Mouse (Mus musculus): ENCODE data around the gene Nfia.
A peak's percentile ranks its signal among the peaks of the same experiment; 100 is the strongest.

Nfia gene

GRCm38 (mm10) chr4:98101153-98102096 is 328.9 kb downstream of the Nfia start:
- DNase-seq (ENCODE audit: extremely low spot score, low spot score): no peak

DNA sequence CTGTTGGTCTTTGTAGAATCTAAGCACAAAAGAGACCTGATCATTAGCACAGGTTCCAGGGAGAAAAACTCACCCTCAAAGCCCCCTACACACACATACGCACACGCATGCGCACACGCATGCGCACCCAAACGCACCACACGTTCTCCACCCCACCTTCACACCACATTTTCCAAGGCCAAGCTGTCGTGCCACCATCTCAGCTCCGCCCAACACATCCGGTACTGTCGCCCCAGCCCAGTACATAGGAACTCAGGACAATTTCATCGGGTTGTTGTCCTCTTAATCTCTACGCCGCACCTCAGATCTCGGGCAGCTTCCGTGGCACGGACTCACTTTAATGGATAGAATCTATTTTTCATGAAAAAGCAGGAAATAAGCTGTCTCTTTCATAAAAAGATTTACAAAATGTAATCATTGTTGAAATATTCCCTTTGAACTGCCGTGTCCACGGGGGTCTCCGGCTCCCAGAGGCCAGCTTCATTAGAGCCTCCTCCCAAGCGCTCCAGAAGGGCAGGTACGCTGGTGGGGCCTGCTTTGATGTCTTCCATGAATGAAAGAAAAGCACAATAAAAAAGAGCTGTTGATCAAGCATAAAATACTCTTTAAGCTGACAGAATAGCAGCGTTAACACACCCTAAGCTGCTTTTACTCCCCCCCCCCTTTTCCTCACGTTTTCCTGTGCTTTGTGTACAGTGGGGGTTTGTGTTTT is 330.2 kb downstream of the Nfia start:
- DNase-seq (ENCODE audit: extremely low spot score, low spot score): no peak

DNA sequence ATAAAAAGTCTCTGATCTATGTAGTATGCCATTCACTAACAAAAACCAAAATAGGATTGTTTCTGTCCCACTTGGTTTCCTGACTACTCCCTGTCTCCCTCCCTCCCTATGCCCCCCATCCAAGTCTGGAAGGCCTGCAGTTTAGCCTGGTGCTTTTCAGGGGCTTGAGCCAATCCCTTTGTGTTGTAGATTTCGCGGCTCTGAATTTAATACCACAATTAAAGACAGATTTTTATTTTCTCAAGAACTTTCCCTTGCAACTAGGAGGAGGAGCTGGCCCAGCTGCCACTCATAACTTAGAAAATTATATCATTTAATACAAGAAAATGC is 330.8 kb downstream of the Nfia start:
- DNase-seq (ENCODE audit: extremely low spot score, low spot score): no peak

GRCm38 (mm10) chr4:98104161-98104560 is 331.6 kb downstream of the Nfia start:
- no peak for DNase-seq (ENCODE audit: extremely low spot score, low spot score)

DNA sequence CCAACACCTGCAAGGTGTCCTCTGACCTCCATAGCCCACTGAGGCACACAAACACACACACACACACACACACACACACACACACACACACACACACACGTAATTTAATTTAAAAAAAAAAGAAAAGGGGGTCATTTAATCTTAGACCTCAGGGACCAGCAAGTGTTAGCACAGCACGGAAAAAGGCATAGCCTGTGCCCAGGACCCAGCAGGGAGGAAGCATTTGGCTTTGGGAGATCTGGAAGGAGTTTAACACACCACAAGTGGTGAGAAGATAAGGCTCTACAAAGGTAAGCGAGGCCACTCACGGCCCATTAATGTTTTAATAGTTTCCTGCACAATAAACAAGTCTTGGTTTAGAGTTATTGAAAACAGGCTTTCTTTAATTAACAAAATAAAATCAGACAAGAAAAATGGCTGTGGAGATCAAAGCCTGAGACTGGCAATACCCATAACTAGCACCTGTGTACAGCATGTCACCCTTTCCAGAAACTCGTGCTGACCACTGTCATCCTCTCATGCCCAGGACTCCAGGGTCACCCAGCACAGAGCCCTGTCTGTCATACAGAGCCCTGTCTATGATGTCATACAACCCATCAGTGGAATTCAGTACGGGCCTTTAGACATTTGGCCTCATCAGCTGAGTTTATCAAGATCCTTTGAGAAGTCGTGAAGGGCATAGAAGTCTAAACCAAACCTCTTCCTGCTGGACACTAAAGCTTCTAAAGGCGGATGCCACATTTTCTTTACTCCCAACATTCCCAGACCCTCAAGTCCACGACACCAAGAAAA is 332.6 kb downstream of the Nfia start:
- DNase-seq (ENCODE audit: extremely low spot score, low spot score): no peak

GRCm38 (mm10) chr4:98105971-98106370 is 333.4 kb downstream of the Nfia start:
- no peak for DNase-seq (ENCODE audit: extremely low spot score, low spot score)

DNA sequence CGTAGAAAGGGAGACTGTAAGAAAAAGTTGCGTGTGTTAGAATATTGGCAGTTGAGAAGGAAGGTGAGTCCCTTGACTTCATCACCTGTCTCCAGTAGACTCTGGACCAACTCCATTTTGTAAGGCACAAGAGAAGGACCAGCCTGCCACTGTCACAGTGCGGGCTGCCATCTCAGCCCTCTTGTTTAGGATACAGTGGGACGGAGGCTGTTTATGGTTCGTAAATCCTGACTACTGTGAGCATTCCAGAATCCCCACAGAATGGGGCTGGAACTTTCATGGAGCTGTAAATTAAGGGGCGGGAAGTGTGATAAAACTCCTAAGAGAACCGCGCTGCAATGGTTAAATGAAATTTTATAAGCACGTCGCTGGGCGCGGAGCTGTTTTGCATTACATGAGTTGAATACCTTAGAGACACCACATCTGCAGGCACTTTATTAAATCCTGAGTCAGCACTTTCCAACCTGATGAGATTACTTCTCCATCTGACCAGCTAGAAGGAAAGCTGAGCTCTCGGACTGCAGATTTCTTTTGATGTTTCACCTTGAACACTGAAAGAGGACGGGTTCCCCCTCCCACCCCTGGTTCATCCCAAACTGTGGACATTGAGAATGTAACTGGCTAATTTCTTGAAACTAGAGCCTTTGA is 334.0 kb downstream of the Nfia start:
- DNase-seq (ENCODE audit: extremely low spot score, low spot score): peak; percentile 57

DNA sequence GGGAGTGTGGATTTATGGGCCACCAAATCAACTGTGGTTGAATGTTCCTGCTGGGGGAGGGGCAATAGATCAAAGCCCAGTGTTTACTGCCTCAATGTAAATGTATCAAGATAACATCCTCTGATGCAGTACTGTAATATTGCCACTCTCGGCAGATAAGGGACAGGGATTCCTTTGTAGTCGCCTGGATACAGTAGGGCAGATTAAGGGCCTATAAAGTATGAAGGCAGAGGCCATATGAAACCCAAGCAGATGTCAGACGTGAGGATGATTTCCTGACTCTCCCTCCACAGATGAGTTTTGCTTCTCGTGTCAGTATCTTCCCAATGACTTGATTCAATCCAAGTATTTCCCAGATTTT is 334.5 kb downstream of the Nfia start:
- DNase-seq (ENCODE audit: extremely low spot score, low spot score): no peak

DNA sequence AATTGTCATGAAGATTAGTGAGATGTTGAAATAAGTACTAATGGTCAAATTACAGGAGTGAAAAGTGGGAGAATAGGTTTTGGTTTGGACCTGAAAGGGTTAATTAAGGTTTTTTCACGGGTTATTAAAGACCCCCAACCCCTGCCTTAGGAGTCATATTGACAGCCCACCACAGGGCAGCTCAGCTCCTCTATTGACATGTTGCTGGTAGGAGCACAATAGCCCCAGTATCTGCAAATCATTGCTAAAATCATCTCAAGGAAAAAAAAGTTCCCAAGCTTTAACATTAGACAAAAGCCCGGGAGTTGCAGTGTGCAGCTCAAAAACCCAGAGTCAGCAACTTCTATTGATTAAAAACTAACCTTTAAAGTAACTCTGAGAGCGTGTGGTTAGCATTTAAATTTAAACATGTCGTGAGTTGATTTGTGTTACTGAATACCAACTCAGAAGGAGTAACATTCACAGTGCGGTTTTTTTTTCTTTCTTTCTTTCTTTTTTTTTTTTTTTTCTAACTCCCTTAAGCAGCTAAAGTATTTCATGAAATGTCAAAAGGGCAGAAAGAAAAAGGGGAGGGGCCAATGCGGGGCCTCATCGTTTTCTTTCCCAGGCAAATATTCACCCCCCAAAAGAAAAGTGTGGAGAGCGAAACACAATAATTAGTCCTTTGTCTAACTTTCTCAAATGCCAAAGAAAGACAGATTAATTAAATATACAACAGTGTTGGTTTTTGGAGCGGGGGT is 335.6 kb downstream of the Nfia start:
- DNase-seq (ENCODE audit: extremely low spot score, low spot score): peak; percentile 36

DNA sequence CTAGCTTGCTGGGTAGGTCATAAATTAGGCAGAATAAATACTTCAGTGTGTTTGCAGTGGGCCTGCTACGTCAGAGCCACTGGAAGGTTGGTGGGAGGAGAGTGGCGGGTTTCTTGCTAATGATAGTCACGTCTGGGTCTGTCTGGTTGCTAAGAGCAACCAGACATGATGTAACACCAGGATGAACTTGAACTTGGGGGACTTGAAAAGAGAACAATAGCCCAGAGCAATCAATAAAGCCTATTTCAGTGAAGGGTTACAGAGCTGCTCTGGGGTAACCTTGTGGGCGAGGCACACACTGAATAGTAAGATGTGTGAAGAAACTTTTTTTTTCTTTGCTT is 336.1 kb downstream of the Nfia start:
- DNase-seq (ENCODE audit: extremely low spot score, low spot score): peak; percentile 79

- DNase-seq (ENCODE audit: extremely low spot score, low spot score): peak; percentile 66
Observed at GRCm38 (mm10) chr4:98109064-98109463, 336.5 kb downstream of the Nfia start.

- no peak for DNase-seq (ENCODE audit: extremely low spot score, low spot score)
Observed at GRCm38 (mm10) chr4:98109911-98110310, 337.4 kb downstream of the Nfia start.

DNA sequence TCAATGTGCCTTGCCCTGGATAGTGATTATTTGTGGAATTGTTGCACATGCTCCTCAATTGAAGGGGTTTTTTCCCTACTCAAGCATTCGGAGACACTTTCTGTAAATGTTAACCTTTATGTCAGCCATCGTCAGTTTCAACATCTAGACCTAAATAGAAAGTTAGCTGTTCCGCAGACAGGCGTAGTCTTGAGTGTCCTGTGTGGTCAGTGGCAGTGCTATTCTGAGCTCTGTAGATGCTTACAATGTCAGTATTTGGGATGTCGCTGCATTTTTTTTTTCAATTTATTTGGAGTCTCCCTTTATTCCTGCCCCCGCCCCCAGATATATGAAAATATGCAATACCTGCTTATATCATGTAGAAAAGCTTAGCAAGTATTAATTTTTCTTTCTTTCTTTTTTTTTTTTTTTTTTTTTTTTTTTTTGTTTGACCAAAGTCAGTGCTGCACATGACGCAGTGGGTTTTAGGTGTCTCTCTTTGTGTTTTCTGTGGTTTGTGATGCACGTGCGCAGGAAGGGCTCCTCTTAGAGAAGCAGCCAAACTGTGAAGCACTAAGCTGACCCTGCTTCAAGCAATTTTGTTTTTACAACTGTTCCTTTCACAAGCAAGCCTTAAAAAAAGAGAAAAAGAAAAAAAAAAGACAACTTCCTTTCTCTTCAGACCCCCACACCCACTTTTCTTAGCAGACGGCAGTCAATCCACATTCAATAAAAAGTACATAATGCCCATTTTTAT is 340.9 kb downstream of the Nfia start:
- no peak for DNase-seq (ENCODE audit: extremely low spot score, low spot score)

- no peak for DNase-seq (ENCODE audit: extremely low spot score, low spot score)
Observed at GRCm38 (mm10) chr4:98114966-98115365, 342.4 kb downstream of the Nfia start.

- DNase-seq (ENCODE audit: extremely low spot score, low spot score): no peak
Observed at GRCm38 (mm10) chr4:98115401-98115800, 342.9 kb downstream of the Nfia start.

- no peak for DNase-seq (ENCODE audit: extremely low spot score, low spot score)
Observed at GRCm38 (mm10) chr4:98116046-98116445, 343.5 kb downstream of the Nfia start.

- DNase-seq (ENCODE audit: extremely low spot score, low spot score): no peak
Observed at GRCm38 (mm10) chr4:98118126-98118525, 345.6 kb downstream of the Nfia start.

DNA sequence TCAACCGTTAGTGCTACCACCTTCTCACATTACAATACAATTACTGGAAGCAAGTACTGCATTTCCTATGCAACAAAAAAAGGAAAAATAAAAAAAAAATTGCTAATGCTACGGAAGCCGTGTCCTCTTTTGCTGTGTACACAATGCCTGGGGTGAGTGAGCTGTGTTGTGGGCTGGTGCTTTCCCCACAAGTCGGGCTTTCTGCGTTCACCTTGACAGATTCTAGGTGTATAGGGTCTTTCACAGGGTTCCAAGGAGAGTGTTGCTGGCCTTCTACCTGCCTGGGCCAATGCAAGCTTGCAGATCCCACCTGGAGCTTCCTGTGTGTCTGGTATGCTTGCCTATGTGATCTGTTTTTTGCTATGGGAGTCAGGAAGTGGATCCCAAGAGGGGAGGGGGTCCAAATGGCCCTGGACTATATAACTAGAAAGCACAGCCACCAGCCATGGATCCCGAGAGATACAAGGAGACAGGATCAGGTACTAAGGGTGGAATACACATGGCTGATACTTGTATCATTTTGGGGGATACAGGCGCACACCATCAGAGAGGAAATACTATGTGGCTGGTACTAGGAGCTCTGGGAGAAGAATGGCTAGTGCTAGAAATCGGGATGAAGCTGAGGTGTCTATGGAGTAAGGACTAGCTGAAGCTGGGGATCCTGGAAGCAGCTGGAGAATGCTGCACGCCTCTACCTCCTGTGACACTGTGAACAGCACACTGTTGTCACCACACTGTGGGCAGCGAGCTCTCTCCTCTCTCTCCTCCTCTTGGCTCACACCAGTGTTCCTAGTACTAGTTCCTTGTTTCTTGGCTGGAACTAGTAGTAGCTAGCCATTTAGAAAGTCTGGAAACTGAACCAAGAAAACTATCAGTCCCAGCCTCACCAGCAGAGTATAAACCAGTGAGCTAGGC is 346.5 kb downstream of the Nfia start:
- no peak for DNase-seq (ENCODE audit: extremely low spot score, low spot score)

DNA sequence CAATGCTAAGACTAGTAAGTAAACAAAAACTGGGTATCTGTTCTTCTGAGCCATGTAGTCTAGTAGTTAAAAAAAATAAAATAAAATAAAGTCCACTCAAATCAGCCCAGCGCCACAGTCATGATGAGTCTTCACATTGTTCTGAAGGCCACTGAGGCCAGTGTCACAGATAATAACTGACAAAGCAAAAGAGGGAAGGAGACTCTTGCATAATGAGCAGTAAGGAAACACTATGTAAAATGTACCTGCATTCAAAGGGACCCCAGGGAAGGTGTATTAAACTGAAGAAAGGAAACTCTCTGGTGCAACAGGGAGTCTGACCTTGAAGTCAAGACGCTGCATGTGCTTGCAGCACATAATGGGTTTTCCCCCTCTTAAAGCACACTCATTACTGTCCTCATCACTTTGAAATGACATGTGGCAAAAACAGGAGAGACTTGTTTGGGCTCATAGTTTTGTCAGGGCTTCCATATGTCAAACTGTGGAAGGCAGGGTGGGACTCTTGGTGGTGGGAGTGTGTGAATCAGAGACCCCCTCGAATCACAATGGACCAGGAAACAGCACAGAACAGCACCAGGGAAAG is 347.5 kb downstream of the Nfia start:
- DNase-seq (ENCODE audit: extremely low spot score, low spot score): no peak
